Mouse (Mus musculus) cerebellum, adult 2 months (tissue): ENCODE results near the gene Sord. TPM values are rescaled to one million over a fixed set of nuclear protein-coding genes. Genes with fewer than 3 reads are reported as not detected.
A peak's percentile ranks its signal among the peaks of the same experiment; 100 is the strongest.

Source experiments
- DNase-seq, 2 experiments: peaks; one replicate each; pipeline ENCODE4 v3.0.0; 2021
- H3K27ac ChIP-seq: fragments of 200-500 bp; 2 replicates; pipeline ENCODE4 v1.5.1; 2012; ENCODE audit warnings: low read length, control low read depth, inconsistent platforms; ENCODE audit not compliant: insufficient read depth
- H3K27me3 ChIP-seq: fragments of 200-500 bp; 2 replicates; pipeline ENCODE4 v1.6.1; 2012; ENCODE audit warnings: inconsistent platforms, mild to moderate bottlenecking, low read length, moderate library complexity; ENCODE audit not compliant: control insufficient read depth, insufficient read depth
- H3K4me1 ChIP-seq: fragments of 200-500 bp; 2 replicates; pipeline ENCODE4 v1.6.1; 2011; ENCODE audit warnings: low read length; ENCODE audit not compliant: control insufficient read depth, insufficient read depth
- H3K4me3 ChIP-seq: fragments of 200-500 bp; replicated peaks from 2 replicates; pipeline ENCODE3; 2011; ENCODE audit warnings: mild to moderate bottlenecking, low read depth, low read length, control low read depth; ENCODE audit not compliant: insufficient read depth
- CTCF ChIP-seq: fragments of 200-500 bp; IDR thresholded peaks from 2 replicates; pipeline ENCODE4 v1.5.1; 2011; ENCODE audit warnings: low read depth, mild to moderate bottlenecking, control low read depth, low read length, moderate library complexity, borderline replicate concordance; ENCODE audit not compliant: insufficient read depth
- POLR2A ChIP-seq: fragments of 200-500 bp; IDR thresholded peaks from 2 replicates; pipeline ENCODE4 v1.6.1; 2011; ENCODE audit warnings: low read length, control low read depth, borderline replicate concordance; ENCODE audit not compliant: insufficient read depth
- WGBS: fragments of 180-500 bp; shearing (Covaris S2); methylation state at CpG from one replicate; pipeline ENCODE4 v1.1.7; 2018; 5-methylcytosine and 5-hydroxymethylcytosine counted together
- polyA plus RNA-seq: library from polyadenylated mRNA; depleted of rRNA; stranded (reverse); fragments of >200 nt; gene quantifications from 2 replicates; pipeline ENCODE4 v1.2.3, GENCODE M21; 2012

The Sord gene
- polyA plus RNA-seq, 1 experiment = 22.9 TPM

DNA sequence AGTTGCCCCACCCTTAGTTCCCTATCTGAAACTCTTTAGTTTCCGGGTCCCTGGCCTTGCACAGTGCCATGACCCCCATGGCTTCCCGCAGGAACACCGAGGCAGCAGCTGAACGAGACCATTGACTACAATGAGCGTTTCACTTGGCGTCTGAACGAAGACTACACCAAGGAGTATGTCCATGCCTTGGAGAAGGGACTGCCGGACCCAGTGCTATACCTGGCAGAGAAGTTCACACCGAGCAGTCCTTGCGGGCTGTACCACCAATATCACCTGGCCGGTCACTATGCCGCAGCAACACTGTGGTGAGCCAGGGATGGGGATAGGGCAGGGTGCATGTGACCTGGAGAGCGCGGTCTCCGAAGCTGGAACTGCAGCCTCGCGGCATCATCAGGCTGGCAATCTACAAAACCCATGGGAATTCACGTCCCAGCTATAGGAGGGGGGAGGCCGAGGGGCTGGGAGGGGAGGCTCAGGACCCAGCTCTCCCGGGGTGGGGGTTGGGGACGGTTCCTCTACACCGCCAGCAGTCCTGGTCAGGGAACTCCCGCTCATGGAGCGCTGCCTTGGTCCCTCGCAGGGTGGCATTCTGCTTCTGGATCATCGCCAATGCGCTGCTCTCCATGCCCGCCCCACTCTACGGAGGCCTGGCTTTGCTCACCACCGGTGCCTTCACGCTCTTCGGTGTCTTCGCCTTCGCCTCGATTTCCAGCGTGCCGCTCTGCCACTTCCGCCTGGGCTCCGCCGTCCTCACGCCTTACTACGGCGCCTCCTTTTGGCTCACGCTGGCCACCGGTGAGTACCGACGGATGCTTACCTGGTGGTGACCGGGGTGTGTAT, 66.8 kb downstream of the Sord start:
- no peak overlapping the region for H3K27ac ChIP-seq
- peak overlapping the region; percentile 19 for H3K4me3 ChIP-seq
- peaks cover 17% of the 10 kb centered on the region for H3K4me1 ChIP-seq
- under 1% methylated on average over 48 of the region's 48 CpGs for WGBS
- no peak for TF ChIP-seq POLR2A
- TF ChIP-seq CTCF = no peak
- no peaks in the 10 kb centered on the region; the same call in 1 of the 2 replicates for H3K27me3 ChIP-seq
- peak; percentile 43 to 58 for DNase-seq

- WGBS = 7% methylated on average over 23 of the region's 23 CpGs
- Histone ChIP-seq H3K4me3 (peak overlapping the region; percentile 19), H3K27me3 (no peaks in the 10 kb centered on the region; the same call in 1 of the 2 replicates), H3K4me1 (peaks cover 17% of the 10 kb centered on the region), H3K27ac (no peak overlapping the region)
- DNase-seq = no peak
- no peak for TF ChIP-seq CTCF
- TF ChIP-seq POLR2A = no peak
These were observed 67.5 kb downstream of the Sord start for GRCm38 (mm10) chr2:122301921-122302573.

GRCm38 (mm10) chr2:122302574-122303241, 68.2 kb downstream of the Sord start:
- Histone ChIP-seq H3K27me3 (no peaks in the 10 kb centered on the region; the same call in 1 of the 2 replicates), H3K4me1 (peaks cover 17% of the 10 kb centered on the region), H3K4me3 (no peak overlapping the region), H3K27ac (no peak overlapping the region)
- no peak for TF ChIP-seq POLR2A
- peak; percentile 77 for TF ChIP-seq CTCF
- whole genome bisulfite sequencing = 20% methylated on average over 9 of the region's 9 CpGs
- peak; percentile 62 to 63 for DNase-seq

DNA sequence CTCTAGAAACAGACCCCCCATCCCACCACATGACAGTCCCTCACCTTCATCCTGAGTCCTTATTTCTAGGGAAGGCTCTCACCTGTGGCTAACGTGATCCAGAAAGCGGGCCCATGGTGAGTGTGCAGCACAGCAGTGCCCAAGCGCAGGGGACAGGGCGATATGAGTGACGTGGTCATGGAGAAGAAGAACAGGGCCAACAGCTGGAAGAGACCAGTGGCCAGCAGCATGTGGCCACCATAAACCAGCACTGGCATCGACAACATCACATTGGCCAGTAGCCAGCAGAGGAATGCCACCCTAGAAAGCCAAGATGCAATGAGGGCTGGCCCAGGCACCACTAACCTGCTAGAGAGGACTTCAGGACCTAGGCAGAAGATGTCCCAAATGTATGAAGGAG, 70.0 kb downstream of the Sord start:
- H3K27me3 ChIP-seq = no peaks in the 10 kb centered on the region; the same call in 1 of the 2 replicates
- 66% methylated on average over 6 of the region's 6 CpGs for WGBS
- TF ChIP-seq CTCF (no peak), POLR2A (no peak)
- no peak overlapping the region for H3K27ac ChIP-seq
- H3K4me3 ChIP-seq = no peak overlapping the region
- peaks cover 7% of the 10 kb centered on the region; the same call in 1 of the 2 replicates for H3K4me1 ChIP-seq
- no peak for DNase-seq

GRCm38 (mm10) chr2:122305097-122305892, 70.7 kb downstream of the Sord start:
- TF ChIP-seq CTCF (no peak), POLR2A (no peak)
- Histone ChIP-seq H3K27me3 (no peaks in the 10 kb centered on the region), H3K4me3 (no peak overlapping the region), H3K27ac (no peak overlapping the region), H3K4me1 (peaks cover 7% of the 10 kb centered on the region; the same call in 1 of the 2 replicates)
- WGBS = 92% methylated on average over 16 of the region's 16 CpGs
- DNase-seq = no peak

GRCm38 (mm10) chr2:122306184-122306583, 71.6 kb downstream of the Sord start:
- Histone ChIP-seq H3K27me3 (no peaks in the 10 kb centered on the region), H3K4me1 (peaks cover 4% of the 10 kb centered on the region; the same call in 1 of the 2 replicates), H3K4me3 (no peak overlapping the region), H3K27ac (no peak overlapping the region)
- 8% methylated on average over 4 of the region's 4 CpGs for WGBS
- DNase-seq = no peak
- no peak for TF ChIP-seq CTCF
- no peak for TF ChIP-seq POLR2A

DNA sequence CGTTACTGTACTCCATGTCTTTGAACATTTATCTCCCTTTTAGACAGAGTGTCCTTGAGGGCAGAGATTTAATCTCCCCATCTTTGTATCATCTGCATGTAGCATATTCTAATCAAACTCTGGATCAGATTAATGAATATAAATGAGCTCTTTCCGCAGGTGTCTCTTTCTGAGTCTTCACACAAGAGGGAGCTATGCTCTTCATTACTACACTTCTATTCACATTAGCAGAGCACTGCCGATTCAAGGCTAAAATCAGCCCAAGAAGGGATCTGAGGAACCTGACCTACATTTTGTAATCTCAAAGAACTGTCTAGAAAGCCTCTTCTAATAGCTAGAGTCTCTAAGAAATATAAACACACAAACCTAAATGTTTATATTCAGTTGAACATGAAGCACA, 75.1 kb downstream of the Sord start:
- no peak overlapping the region for H3K27ac ChIP-seq
- 40% methylated on average over 3 of the region's 3 CpGs for WGBS
- no peak for DNase-seq
- no peak overlapping the region for H3K4me3 ChIP-seq
- TF ChIP-seq CTCF (peak; percentile 10; the same call in 1 of the 2 replicates), POLR2A (no peak)
- H3K4me1 ChIP-seq = no peaks in the 10 kb centered on the region
- H3K27me3 ChIP-seq = no peaks in the 10 kb centered on the region

- Histone ChIP-seq H3K4me1 (no peaks in the 10 kb centered on the region), H3K27ac (no peak overlapping the region), H3K27me3 (no peaks in the 10 kb centered on the region), H3K4me3 (no peak overlapping the region)
- TF ChIP-seq CTCF (no peak), POLR2A (no peak)
- WGBS = 75% methylated on average over 2 of the region's 2 CpGs
- no peak for DNase-seq
These were observed 77.0 kb downstream of the Sord start for GRCm38 (mm10) chr2:122311561-122311960.
